Mouse (Mus musculus) CH12.LX (cell line): Measurements from ENCODE around the gene Siah3. TPM values are rescaled to one million over a fixed set of nuclear protein-coding genes. Genes with fewer than 3 reads are reported as not detected.

Source experiments
- DNase-seq: peaks from one replicate; pipeline ENCODE4 v3.0.0-alpha.2; 2013; ENCODE audit errors: extremely low read depth
- H3K27ac ChIP-seq: 2 replicates; pipeline ENCODE4 v1.5.1; 2012; ENCODE audit warnings: low read depth, mild to moderate bottlenecking, control low read depth, moderate library complexity; ENCODE audit not compliant: insufficient read depth
- H3K27me3 ChIP-seq: replicated peaks from 2 replicates; pipeline ENCODE3; 2012; ENCODE audit warnings: inconsistent platforms
- H3K36me3 ChIP-seq, 2 experiments: replicated peaks in 1 of 2; 2 replicates each; pipeline versions ENCODE3 to v1.6.1; 2012; ENCODE audit warnings: inconsistent platforms in 1 of 2, low read length in 1 of 2, mild to moderate bottlenecking in 1 of 2, mixed read lengths in 1 of 2, moderate library complexity in 1 of 2; ENCODE audit not compliant: control insufficient read depth in 1 of 2, insufficient read depth in 1 of 2
- H3K4me1 ChIP-seq, 2 experiments: 2 replicates each; pipeline ENCODE4 v1.6.1; 2012; ENCODE audit warnings: inconsistent platforms in 1 of 2, moderate library complexity in 1 of 2; ENCODE audit not compliant: insufficient read depth in 2 of 2, control insufficient read depth in 1 of 2
- H3K4me2 ChIP-seq: 2 replicates; pipeline ENCODE4 v1.6.1; 2012; ENCODE audit warnings: low read depth, mild to moderate bottlenecking, control low read depth; ENCODE audit not compliant: poor library complexity, insufficient read depth, severe bottlenecking
- H3K4me3 ChIP-seq, 3 experiments: fragments of 150-350 bp in 1 of 3; sonication (generic) in 1 of 3; replicated peaks in 1 of 3; 2 replicates each; pipeline versions ENCODE3 to v1.5.1; 2011 to 2012; ENCODE audit warnings: low read depth in 2 of 3, low read length in 2 of 3, mild to moderate bottlenecking in 2 of 3, moderate library complexity in 2 of 3, control low read depth in 1 of 3, improper control_type of control experiment in 1 of 3, inconsistent platforms in 1 of 3, mixed read lengths in 1 of 3; ENCODE audit not compliant: poor library complexity in 1 of 3
- H3K79me2 ChIP-seq: replicated peaks from 2 replicates; pipeline ENCODE4 v1.6.1; 2012; ENCODE audit warnings: mild to moderate bottlenecking, moderate library complexity; ENCODE audit not compliant: control insufficient read depth, poor library complexity, insufficient read depth, severe bottlenecking; ENCODE audit errors: extremely low read depth
- H3K9ac ChIP-seq: 2 replicates; pipeline ENCODE4 v1.6.1; 2012; ENCODE audit warnings: low read depth, mild to moderate bottlenecking, control low read depth, moderate library complexity; ENCODE audit not compliant: insufficient read depth
- H3K9me3 ChIP-seq: replicated peaks from 2 replicates; pipeline ENCODE3; 2012; ENCODE audit warnings: low read length, inconsistent platforms, mixed read lengths
- BHLHE40 ChIP-seq: IDR thresholded peaks from 2 replicates; pipeline ENCODE4 v1.6.1; 2011; ENCODE audit warnings: mild to moderate bottlenecking, low read depth, low read length, improper control_type of control experiment
- CHD1 ChIP-seq: IDR thresholded peaks from 2 replicates; pipeline ENCODE4 v1.6.1; 2012; ENCODE audit warnings: low read depth, low read length, improper control_type of control experiment, inconsistent platforms
- CHD2 ChIP-seq: IDR thresholded peaks from 2 replicates; pipeline ENCODE4 v1.6.1; 2011; ENCODE audit warnings: low read length, improper control_type of control experiment
- E2F4 ChIP-seq: IDR thresholded peaks from 2 replicates; pipeline ENCODE4 v1.6.1; 2011; ENCODE audit warnings: low read depth, low read length, improper control_type of control experiment; ENCODE audit not compliant: insufficient replicate concordance
- ELF1 ChIP-seq: IDR thresholded peaks from 2 replicates; pipeline ENCODE4 v1.6.1; 2014; ENCODE audit warnings: low read depth, mild to moderate bottlenecking, inconsistent platforms, low read length, improper control_type of control experiment
- IRF4 ChIP-seq: IDR thresholded peaks from 2 replicates; pipeline ENCODE4 v1.6.1; 2014; ENCODE audit warnings: low read depth, mild to moderate bottlenecking, inconsistent platforms, low read length, improper control_type of control experiment
- JUN ChIP-seq: IDR thresholded peaks from 2 replicates; pipeline ENCODE4 v1.6.1; 2011; ENCODE audit warnings: low read depth, mild to moderate bottlenecking, low read length, improper control_type of control experiment, moderate library complexity; ENCODE audit not compliant: insufficient read depth
- KAT2A ChIP-seq: IDR thresholded peaks from 2 replicates; pipeline ENCODE4 v1.6.1; 2012; ENCODE audit warnings: low read length, improper control_type of control experiment, inconsistent platforms; ENCODE audit not compliant: insufficient replicate concordance
- MAFK ChIP-seq: IDR thresholded peaks from 2 replicates; pipeline ENCODE4 v1.6.1; 2011; ENCODE audit warnings: low read length, improper control_type of control experiment; ENCODE audit not compliant: insufficient replicate concordance
- MAX ChIP-seq: IDR thresholded peaks from 2 replicates; pipeline ENCODE4 v1.6.1; 2011; ENCODE audit warnings: low read length, improper control_type of control experiment
- MAZ ChIP-seq: IDR thresholded peaks from 2 replicates; pipeline ENCODE4 v1.6.1; 2012; ENCODE audit warnings: low read depth, mild to moderate bottlenecking, inconsistent platforms, low read length, improper control_type of control experiment, moderate library complexity
- MEF2A ChIP-seq: IDR thresholded peaks from 2 replicates; pipeline ENCODE4 v1.6.1; 2014; ENCODE audit warnings: low read depth, mild to moderate bottlenecking, inconsistent platforms, low read length, improper control_type of control experiment, borderline replicate concordance
- MYC ChIP-seq: IDR thresholded peaks from 2 replicates; pipeline ENCODE4 v1.6.1; 2011; ENCODE audit warnings: low read depth, mild to moderate bottlenecking, improper control_type of control experiment, low read length
- NELFE ChIP-seq: IDR thresholded peaks from 2 replicates; pipeline ENCODE4 v1.6.1; 2011; ENCODE audit warnings: low read depth, low read length, improper control_type of control experiment
- NRF1 ChIP-seq: IDR thresholded peaks from 2 replicates; pipeline ENCODE4 v1.6.1; 2014; ENCODE audit warnings: low read depth, mild to moderate bottlenecking, inconsistent platforms, low read length, improper control_type of control experiment, moderate library complexity
- POLR2AphosphoS2 ChIP-seq: IDR thresholded peaks from 2 replicates; pipeline ENCODE4 v1.6.1; 2011; ENCODE audit warnings: low read depth, low read length, improper control_type of control experiment
- RAD21 ChIP-seq: IDR thresholded peaks from 2 replicates; pipeline ENCODE4 v1.6.1; 2011; ENCODE audit warnings: low read depth, mild to moderate bottlenecking, low read length, improper control_type of control experiment, moderate library complexity
- RCOR1 ChIP-seq: conservative IDR thresholded peaks from 2 replicates; pipeline ENCODE4 v1.6.1; 2012; ENCODE audit warnings: low read depth, mild to moderate bottlenecking, inconsistent platforms, low read length, improper control_type of control experiment
- SIN3A ChIP-seq: IDR thresholded peaks from 2 replicates; pipeline ENCODE4 v1.6.1; 2012; ENCODE audit warnings: low read length, improper control_type of control experiment, inconsistent platforms
- TBP ChIP-seq: conservative IDR thresholded peaks from 2 replicates; pipeline ENCODE4 v1.6.1; 2011; ENCODE audit warnings: low read depth, low read length, improper control_type of control experiment
- UBTF ChIP-seq: IDR thresholded peaks from 2 replicates; pipeline ENCODE4 v1.6.1; 2012; ENCODE audit warnings: low read depth, mild to moderate bottlenecking, inconsistent platforms, low read length, improper control_type of control experiment, moderate library complexity
- USF1 ChIP-seq: IDR thresholded peaks from 2 replicates; pipeline ENCODE4 v1.6.1; 2014; ENCODE audit warnings: low read depth, mild to moderate bottlenecking, inconsistent platforms, low read length, improper control_type of control experiment
- USF2 ChIP-seq: conservative IDR thresholded peaks from 2 replicates; pipeline ENCODE4 v1.6.1; 2011; ENCODE audit warnings: low read depth, low read length, improper control_type of control experiment
- ZC3H11A ChIP-seq: IDR thresholded peaks from 2 replicates; pipeline ENCODE4 v1.6.1; 2012; ENCODE audit warnings: low read depth, mild to moderate bottlenecking, inconsistent platforms, low read length, improper control_type of control experiment
- ZKSCAN1 ChIP-seq: IDR thresholded peaks from 2 replicates; pipeline ENCODE4 v1.6.1; 2012; ENCODE audit warnings: low read depth, inconsistent platforms, low read length, improper control_type of control experiment, borderline replicate concordance
- ZMIZ1 ChIP-seq: IDR thresholded peaks from 2 replicates; pipeline ENCODE4 v1.6.1; 2012; ENCODE audit warnings: low read depth, mild to moderate bottlenecking, inconsistent platforms, low read length, improper control_type of control experiment
- dilution Hi-C: fragments of 300-500 bp; cut with MboI; formaldehyde crosslinking; loops from 2 replicates; pipeline ENCODE4 v1.14.3; 2020; ENCODE audit warnings: low sequenced_read_pairs; ENCODE audit not compliant: extremely low pct_unique_long_range_greater_than_20kb, extremely low pct_ligation_motif_present
- in situ Hi-C: fragments of 300-500 bp; cut with MboI; formaldehyde crosslinking; loops from 3 replicates; pipeline ENCODE4 v1.14.3; 2019; ENCODE audit warnings: low sequenced_read_pairs, low pct_ligation_motif_present, low pct_unique_long_range_greater_than_20kb, mixed read lengths
- polyA plus RNA-seq: library from polyadenylated mRNA; unstranded; fragments of >175 nt; gene quantifications from 2 replicates; pipeline ENCODE4 v1.2.1, GENCODE M21; 2012; ENCODE audit warnings: low read depth; ENCODE audit not compliant: insufficient read length
- total RNA-seq, 2 experiments: library from RNA; depleted of rRNA; stranded (reverse); fragments of 300-350 nt in 1 of 2; fragments of >200 nt in 1 of 2; gene quantifications; 2 replicates each; pipeline ENCODE4 v1.2.3; 2012 to 2014

Gene Siah3
- total and polyA plus RNA-seq, 3 experiments = not detected

GRCm38 (mm10) chr14:75475887-75476286, 20.1 kb downstream of the Siah3 start:
- Histone ChIP-seq H3K36me3 (no peaks in the 10 kb centered on the region), H3K27ac (no peak overlapping the region), H3K4me2 (no peak overlapping the region), H3K4me1 (peaks cover 0 to 10% of the 10 kb centered on the region in 2 experiments; a peak in 2 of 4 replicates), H3K9me3 (no peaks in the 10 kb centered on the region), H3K79me2 (no peaks in the 10 kb centered on the region), H3K9ac (no peak overlapping the region), H3K27me3 (no peaks in the 10 kb centered on the region), H3K4me3 (no peak overlapping the region)
- TF ChIP-seq E2F4 = no peak
- no peak for TF ChIP-seq USF1
- TF ChIP-seq USF2 = no peak
- TF ChIP-seq ZKSCAN1 = no peak
- TF ChIP-seq MAX = no peak
- no peak for TF ChIP-seq NELFE
- no peak for TF ChIP-seq ZC3H11A
- TF ChIP-seq IRF4 = no peak
- no peak for TF ChIP-seq NRF1
- TF ChIP-seq RAD21 = no peak
- TF ChIP-seq JUN = no peak
- TF ChIP-seq TBP = no peak
- TF ChIP-seq KAT2A = no peak
- TF ChIP-seq ZMIZ1 = no peak
- no peak for TF ChIP-seq CHD2
- TF ChIP-seq CHD1 = no peak
- no peak for TF ChIP-seq RCOR1
- dilution Hi-C loops = no loop called here
- in situ Hi-C loops = no loop called here
- no peak for DNase-seq

GRCm38 (mm10) chr14:75482231-75483175, 26.7 kb downstream of the Siah3 start:
- dilution Hi-C loops = no loop called here
- Histone ChIP-seq H3K79me2 (no peaks in the 10 kb centered on the region), H3K4me2 (no peak overlapping the region), H3K36me3 (no peaks in the 10 kb centered on the region), H3K27ac (no peak overlapping the region), H3K27me3 (no peaks in the 10 kb centered on the region), H3K4me1 (no peaks in the 10 kb centered on the region), H3K9me3 (no peaks in the 10 kb centered on the region), H3K9ac (no peak overlapping the region), H3K4me3 (no peak overlapping the region)
- TF ChIP-seq UBTF = no peak
- TF ChIP-seq CHD1 = no peak
- no peak for TF ChIP-seq ELF1
- no peak for TF ChIP-seq MEF2A
- no peak for TF ChIP-seq MAX
- TF ChIP-seq KAT2A = no peak
- TF ChIP-seq USF2 = no peak
- no peak for TF ChIP-seq MAZ
- TF ChIP-seq MAFK = no peak
- no peak for TF ChIP-seq MYC
- no peak for TF ChIP-seq POLR2AphosphoS2
- no peak for TF ChIP-seq CHD2
- no peak for TF ChIP-seq BHLHE40
- no peak for TF ChIP-seq IRF4
- TF ChIP-seq SIN3A = no peak
- in situ Hi-C loops = no loop called here
- no peak for DNase-seq
